Mouse (Mus musculus): ENCODE data around the gene Foxi1. TPM values are rescaled to one million over a fixed set of nuclear protein-coding genes. Genes with fewer than 3 reads are reported as not detected.

Gene Foxi1
- polyA plus RNA-seq, 1 experiment = 0.57 TPM

- Histone ChIP-seq H3K36me3 (ENCODE audit: control insufficient read depth, insufficient read depth, low read length) (no peaks in the 10 kb centered on the region), H3K4me3 (ENCODE audit: control insufficient read depth, insufficient read depth, low read length) (no peak overlapping the region), H3K27me3 (ENCODE audit: control insufficient read depth, insufficient read depth, low read length) (no peaks in the 10 kb centered on the region), H3K4me1 (replicated peaks; ENCODE audit: control insufficient read depth, insufficient read depth, low read length) (no peaks in the 10 kb centered on the region), H3K27ac (ENCODE audit: control insufficient read depth, insufficient read depth, low read length) (no peak overlapping the region)
- 89% methylated on average over 9 of the region's 9 CpGs for WGBS
- DNase-seq = no peak
- TF ChIP-seq POLR2A (IDR thresholded peaks at IDR 0.05; ENCODE audit: control insufficient read depth, extremely low read depth, insufficient read depth, low read length, poor library complexity) = no peak
- no peak for TF ChIP-seq CTCF (IDR thresholded peaks at IDR 0.05; ENCODE audit: borderline replicate concordance, control insufficient read depth, extremely low read depth, insufficient read depth, low read length, poor library complexity)
These were observed 13.5 kb downstream of the Foxi1 start for GRCm38 (mm10) chr11:34194158-34194941.

- Histone ChIP-seq H3K36me3 (ENCODE audit: control insufficient read depth, insufficient read depth, low read length) (no peaks in the 10 kb centered on the region), H3K27me3 (ENCODE audit: control insufficient read depth, insufficient read depth, low read length) (no peaks in the 10 kb centered on the region), H3K27ac (ENCODE audit: control insufficient read depth, insufficient read depth, low read length) (no peak overlapping the region), H3K4me3 (ENCODE audit: control insufficient read depth, insufficient read depth, low read length) (no peak overlapping the region), H3K4me1 (replicated peaks; ENCODE audit: control insufficient read depth, insufficient read depth, low read length) (no peaks in the 10 kb centered on the region)
- no peak for TF ChIP-seq POLR2A (IDR thresholded peaks at IDR 0.05; ENCODE audit: control insufficient read depth, extremely low read depth, insufficient read depth, low read length, poor library complexity)
- no peak for TF ChIP-seq CTCF (IDR thresholded peaks at IDR 0.05; ENCODE audit: borderline replicate concordance, control insufficient read depth, extremely low read depth, insufficient read depth, low read length, poor library complexity)
- 86% methylated on average over 3 of the region's 3 CpGs for WGBS
- DNase-seq = no peak
These were observed 14.2 kb downstream of the Foxi1 start for GRCm38 (mm10) chr11:34193658-34194057.

- 93% methylated on average over 2 of the region's 2 CpGs for WGBS
- no peaks in the 10 kb centered on the region for H3K27me3 ChIP-seq (ENCODE audit: control insufficient read depth, insufficient read depth, low read length)
- no peaks in the 10 kb centered on the region for H3K36me3 ChIP-seq (ENCODE audit: control insufficient read depth, insufficient read depth, low read length)
- no peak overlapping the region for H3K27ac ChIP-seq (ENCODE audit: control insufficient read depth, insufficient read depth, low read length)
- H3K4me3 ChIP-seq (ENCODE audit: control insufficient read depth, insufficient read depth, low read length) = no peak overlapping the region
- no peaks in the 10 kb centered on the region for H3K4me1 ChIP-seq (replicated peaks; ENCODE audit: control insufficient read depth, insufficient read depth, low read length)
- no peak for DNase-seq
- TF ChIP-seq CTCF (IDR thresholded peaks at IDR 0.05; ENCODE audit: borderline replicate concordance, control insufficient read depth, extremely low read depth, insufficient read depth, low read length, poor library complexity) = no peak
- TF ChIP-seq POLR2A (IDR thresholded peaks at IDR 0.05; ENCODE audit: control insufficient read depth, extremely low read depth, insufficient read depth, low read length, poor library complexity) = no peak
These were observed 23.6 kb downstream of the Foxi1 start for GRCm38 (mm10) chr11:34184266-34184665.

GRCm38 (mm10) chr11:34181214-34182117 is 26.4 kb downstream of the Foxi1 start:
- no peak for TF ChIP-seq POLR2A (IDR thresholded peaks at IDR 0.05; ENCODE audit: control insufficient read depth, extremely low read depth, insufficient read depth, low read length, poor library complexity)
- no peak for TF ChIP-seq CTCF (IDR thresholded peaks at IDR 0.05; ENCODE audit: borderline replicate concordance, control insufficient read depth, extremely low read depth, insufficient read depth, low read length, poor library complexity)
- Histone ChIP-seq H3K27ac (ENCODE audit: control insufficient read depth, insufficient read depth, low read length) (no peak overlapping the region), H3K36me3 (ENCODE audit: control insufficient read depth, insufficient read depth, low read length) (no peaks in the 10 kb centered on the region), H3K4me1 (replicated peaks; ENCODE audit: control insufficient read depth, insufficient read depth, low read length) (no peaks in the 10 kb centered on the region), H3K27me3 (ENCODE audit: control insufficient read depth, insufficient read depth, low read length) (no peaks in the 10 kb centered on the region), H3K4me3 (ENCODE audit: control insufficient read depth, insufficient read depth, low read length) (no peak overlapping the region)
- DNase-seq = no peak
- 68% methylated on average over 8 of the region's 8 CpGs for WGBS

GRCm38 (mm10) chr11:34178752-34179151 is 29.1 kb downstream of the Foxi1 start:
- Histone ChIP-seq H3K27me3 (ENCODE audit: control insufficient read depth, insufficient read depth, low read length) (no peaks in the 10 kb centered on the region), H3K4me1 (replicated peaks; ENCODE audit: control insufficient read depth, insufficient read depth, low read length) (no peaks in the 10 kb centered on the region), H3K27ac (ENCODE audit: control insufficient read depth, insufficient read depth, low read length) (no peak overlapping the region), H3K36me3 (ENCODE audit: control insufficient read depth, insufficient read depth, low read length) (no peaks in the 10 kb centered on the region), H3K4me3 (ENCODE audit: control insufficient read depth, insufficient read depth, low read length) (no peak overlapping the region)
- WGBS = 98% methylated on average over 2 of the region's 2 CpGs
- no peak for DNase-seq
- TF ChIP-seq POLR2A (IDR thresholded peaks at IDR 0.05; ENCODE audit: control insufficient read depth, extremely low read depth, insufficient read depth, low read length, poor library complexity) = no peak
- TF ChIP-seq CTCF (IDR thresholded peaks at IDR 0.05; ENCODE audit: borderline replicate concordance, control insufficient read depth, extremely low read depth, insufficient read depth, low read length, poor library complexity) = no peak

GRCm38 (mm10) chr11:34176371-34176770 is 31.5 kb downstream of the Foxi1 start:
- WGBS = 93% methylated on average over 1 of the region's 1 CpGs

More at GRCm38 (mm10) chr11:34176371-34176770, 31.5 kb downstream of the Foxi1 start:
- Histone ChIP-seq H3K27ac (ENCODE audit: control insufficient read depth, insufficient read depth, low read length) (no peak overlapping the region), H3K4me1 (replicated peaks; ENCODE audit: control insufficient read depth, insufficient read depth, low read length) (no peaks in the 10 kb centered on the region), H3K36me3 (ENCODE audit: control insufficient read depth, insufficient read depth, low read length) (no peaks in the 10 kb centered on the region), H3K4me3 (ENCODE audit: control insufficient read depth, insufficient read depth, low read length) (no peak overlapping the region), H3K27me3 (ENCODE audit: control insufficient read depth, insufficient read depth, low read length) (no peaks in the 10 kb centered on the region)
- no peak for DNase-seq
- no peak for TF ChIP-seq POLR2A (IDR thresholded peaks at IDR 0.05; ENCODE audit: control insufficient read depth, extremely low read depth, insufficient read depth, low read length, poor library complexity)
- no peak for TF ChIP-seq CTCF (IDR thresholded peaks at IDR 0.05; ENCODE audit: borderline replicate concordance, control insufficient read depth, extremely low read depth, insufficient read depth, low read length, poor library complexity)
